Mouse (Mus musculus): ENCODE results near the gene Foxk1.

Gene Foxk1

DNA sequence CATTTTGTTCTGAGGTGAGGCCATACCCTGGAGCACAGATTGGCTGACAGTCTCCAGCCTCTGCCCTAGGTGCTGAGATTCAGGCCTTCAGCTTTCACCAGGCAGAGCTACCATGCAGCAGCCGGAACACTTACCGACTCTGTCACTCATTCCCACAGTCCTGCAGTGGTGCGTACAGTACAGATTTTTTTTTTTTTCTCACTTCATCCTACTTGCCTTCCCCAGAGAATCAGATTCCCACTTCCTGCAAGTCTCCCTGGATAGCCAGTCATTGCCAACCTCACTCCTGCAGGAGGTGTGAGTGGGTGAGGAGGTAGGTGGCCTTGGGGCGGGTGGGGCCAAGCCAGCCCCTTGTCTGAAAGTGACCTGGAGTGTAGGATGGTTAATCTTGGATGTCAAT is 19.0 kb downstream of the Foxk1 start:
- DNase-seq (ENCODE audit: low read depth) = no peak

- no peak for DNase-seq (ENCODE audit: low read depth)
These were observed 19.6 kb downstream of the Foxk1 start for GRCm38 (mm10) chr5:142420920-142421319.

DNA sequence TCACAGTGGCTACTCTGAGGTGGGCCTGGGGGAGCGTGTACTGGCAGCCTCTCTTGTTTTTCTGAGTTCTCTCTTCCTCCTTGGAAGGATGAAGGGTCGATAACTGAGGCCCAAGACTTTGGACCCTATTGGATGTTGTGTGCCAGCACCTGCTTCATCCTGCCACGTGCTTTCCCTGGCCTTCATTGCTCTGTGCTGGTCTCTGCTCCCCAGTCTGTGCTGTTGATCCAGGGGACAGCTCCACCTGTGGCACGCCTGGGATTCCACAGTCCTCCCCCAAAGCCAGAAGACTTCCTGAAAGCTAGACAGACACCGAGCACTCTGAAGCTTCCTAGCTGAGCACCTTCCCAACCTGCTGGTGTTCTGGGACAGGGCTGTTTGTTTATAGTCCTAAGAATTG is 20.6 kb downstream of the Foxk1 start:
- no peak for DNase-seq (ENCODE audit: low read depth)

GRCm38 (mm10) chr5:142423141-142423540 is 21.8 kb downstream of the Foxk1 start:
- DNase-seq (ENCODE audit: low read depth) = no peak

GRCm38 (mm10) chr5:142423701-142424100 is 22.4 kb downstream of the Foxk1 start:
- no peak for DNase-seq (ENCODE audit: low read depth)

- DNase-seq (ENCODE audit: low read depth) = no peak
These were observed 23.5 kb downstream of the Foxk1 start for GRCm38 (mm10) chr5:142424627-142425349.

GRCm38 (mm10) chr5:142426476-142426875 is 25.2 kb downstream of the Foxk1 start:
- DNase-seq (ENCODE audit: low read depth) = no peak

DNA sequence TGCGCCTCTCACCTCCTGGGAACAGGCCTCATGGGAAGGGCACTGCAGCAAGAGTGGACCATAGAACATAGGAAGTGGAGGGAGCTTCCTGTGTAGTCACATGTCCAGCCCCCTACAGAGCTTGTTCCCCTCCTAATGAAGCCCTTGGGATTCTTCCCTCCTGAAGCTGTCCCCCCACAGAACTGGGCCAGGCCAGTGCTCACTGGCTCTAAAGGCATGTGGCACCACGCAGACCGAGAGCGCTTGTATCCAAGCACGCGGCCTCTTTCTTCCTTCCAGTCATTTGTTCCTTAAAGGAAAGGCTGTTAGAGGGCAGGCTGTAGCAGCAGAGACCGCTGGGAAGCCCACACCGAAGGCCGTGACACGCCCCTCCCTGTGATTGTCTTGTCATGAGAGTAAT is 26.6 kb downstream of the Foxk1 start:
- DNase-seq (ENCODE audit: low read depth) = no peak

- DNase-seq (ENCODE audit: low read depth) = no peak
These were observed 27.4 kb downstream of the Foxk1 start for GRCm38 (mm10) chr5:142428691-142429090.

GRCm38 (mm10) chr5:142431029-142431428 is 29.7 kb downstream of the Foxk1 start:
- DNase-seq (ENCODE audit: low read depth) = no peak

GRCm38 (mm10) chr5:142431811-142432434 is 30.6 kb downstream of the Foxk1 start:
- DNase-seq (ENCODE audit: low read depth) = no peak

DNA sequence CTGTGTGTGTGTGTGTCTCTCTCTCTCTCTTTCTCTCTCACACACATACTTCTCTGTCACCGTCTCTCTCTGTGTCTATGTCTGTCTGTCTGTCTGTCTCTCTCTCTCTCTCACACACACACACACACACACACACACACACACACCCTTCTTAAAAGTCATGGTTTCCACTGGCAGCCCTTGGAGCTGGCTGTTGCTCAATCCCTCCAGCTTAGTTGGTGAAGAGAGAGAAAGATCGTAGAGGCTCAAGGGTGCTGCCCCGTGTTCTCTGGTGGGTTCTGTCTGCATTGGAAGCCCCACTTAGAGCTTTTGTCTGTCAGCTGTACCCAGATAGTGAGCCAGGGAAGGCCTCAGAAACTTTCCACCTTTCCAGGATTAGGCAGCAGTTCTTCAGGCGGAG is 31.4 kb downstream of the Foxk1 start:
- DNase-seq (ENCODE audit: low read depth) = no peak

DNA sequence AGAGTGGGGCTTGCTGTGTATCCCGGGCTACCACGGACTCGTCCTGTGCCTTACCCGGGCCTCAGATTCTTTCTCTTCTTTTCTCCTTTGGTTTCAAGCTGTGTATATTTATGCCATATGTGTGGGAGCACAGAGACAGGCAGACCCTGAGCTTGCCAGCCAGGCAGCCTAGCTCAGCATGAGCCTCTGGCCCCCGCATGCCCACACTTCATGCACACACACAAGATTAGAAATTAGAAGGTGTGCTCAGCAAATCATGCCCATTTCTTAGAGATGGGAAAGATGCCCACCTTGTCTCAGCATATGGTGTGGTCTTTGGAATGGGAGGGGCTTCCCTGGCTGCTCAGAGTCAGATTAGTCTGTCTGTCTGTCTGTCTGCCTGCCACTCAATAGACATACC is 32.8 kb downstream of the Foxk1 start:
- no peak for DNase-seq (ENCODE audit: low read depth)

DNA sequence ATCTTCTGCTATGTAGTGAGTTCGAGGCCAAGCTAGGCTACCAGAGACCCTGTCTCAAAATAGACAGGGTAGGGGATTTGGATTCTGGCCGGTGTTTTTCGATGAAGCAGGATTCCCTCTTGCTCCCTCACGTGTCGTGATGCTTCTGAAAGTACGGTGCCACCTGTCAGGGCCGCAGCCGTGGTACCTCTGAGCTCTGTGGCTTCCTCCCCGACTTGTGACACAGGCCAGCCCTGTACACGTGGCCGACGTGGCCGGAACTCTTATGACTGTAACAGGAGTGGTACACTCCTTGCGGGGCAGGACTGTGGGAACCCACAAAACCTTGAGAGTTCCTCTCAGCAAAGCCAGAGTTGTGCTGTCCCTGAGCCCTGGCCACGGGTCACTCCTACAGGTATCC is 34.4 kb downstream of the Foxk1 start:
- DNase-seq (ENCODE audit: low read depth) = no peak

GRCm38 (mm10) chr5:142438380-142438938 is 37.2 kb downstream of the Foxk1 start:
- no peak for DNase-seq (ENCODE audit: low read depth)

DNA sequence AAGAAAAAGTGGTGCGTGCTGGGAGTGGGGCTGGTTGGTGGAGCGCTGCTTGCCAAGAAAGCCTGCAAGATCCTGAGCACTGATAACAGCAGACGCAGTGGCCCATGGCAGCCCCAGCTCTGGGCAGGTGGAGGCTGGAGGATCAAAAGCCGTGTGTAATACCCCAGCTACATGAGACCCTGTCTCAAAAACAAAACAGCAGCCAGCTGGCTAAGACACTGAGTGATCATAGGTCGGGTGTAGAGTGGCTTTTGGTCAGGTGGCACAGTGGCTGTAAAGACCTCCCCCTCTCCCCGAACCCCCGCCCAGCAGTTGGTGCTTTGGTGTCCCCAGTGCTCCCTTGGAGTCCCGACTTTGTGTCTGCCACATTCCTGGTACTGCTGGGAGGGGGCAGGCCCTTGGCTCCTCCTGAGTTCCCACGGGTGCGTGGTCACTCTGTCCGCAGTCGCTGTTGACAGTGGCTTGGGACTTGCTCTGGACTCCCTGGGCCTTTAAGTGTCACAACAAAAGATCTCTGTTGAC is 38.7 kb downstream of the Foxk1 start:
- no peak for DNase-seq (ENCODE audit: low read depth)

- peak; percentile 92 for DNase-seq (ENCODE audit: low read depth)
These were observed 39.3 kb downstream of the Foxk1 start for GRCm38 (mm10) chr5:142440451-142441147.

- no peak for DNase-seq (ENCODE audit: low read depth)
These were observed 40.2 kb downstream of the Foxk1 start for GRCm38 (mm10) chr5:142441332-142442044.

DNA sequence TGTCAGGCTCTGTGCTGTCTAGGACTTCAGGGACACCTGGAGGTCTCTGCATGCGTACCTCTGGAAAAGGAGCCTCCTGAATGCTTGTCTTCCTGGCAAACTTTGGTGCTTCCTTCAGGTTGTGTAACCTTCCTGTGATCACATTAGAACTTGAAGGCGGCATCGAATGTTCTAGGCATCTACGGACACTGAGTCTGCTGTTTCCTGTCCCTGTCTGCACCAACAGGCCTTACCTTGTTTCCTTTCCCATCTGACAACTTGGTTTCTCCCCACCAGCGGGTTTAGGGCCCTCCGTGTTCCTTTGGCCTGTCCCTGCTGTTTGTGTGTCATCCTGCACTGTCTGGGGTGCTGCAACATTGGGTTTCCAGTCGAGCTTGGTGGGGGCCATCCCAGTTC is 40.7 kb downstream of the Foxk1 start:
- no peak for DNase-seq (ENCODE audit: low read depth)

DNA sequence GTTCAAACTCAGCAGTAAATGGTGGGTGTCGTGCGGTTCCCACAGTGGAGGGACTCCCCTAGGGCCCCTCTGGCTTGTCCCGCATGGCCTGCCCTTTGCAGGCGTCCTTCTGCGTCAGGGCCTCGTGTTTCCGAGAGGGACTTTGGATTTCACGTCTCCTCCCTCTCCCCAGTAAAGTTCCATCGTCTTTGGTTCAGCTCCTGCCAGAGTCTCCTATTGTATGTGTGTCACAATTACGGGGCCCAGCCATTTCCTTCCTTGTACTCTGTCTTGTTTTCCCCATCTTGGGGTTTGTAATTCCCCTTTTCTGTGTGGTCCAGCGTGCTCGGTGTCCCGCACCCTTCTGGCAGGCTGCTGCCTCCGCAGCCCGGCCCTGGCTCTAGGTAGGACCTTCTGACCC is 42.2 kb downstream of the Foxk1 start:
- DNase-seq (ENCODE audit: low read depth) = no peak

GRCm38 (mm10) chr5:142443994-142444393 is 42.7 kb downstream of the Foxk1 start:
- DNase-seq (ENCODE audit: low read depth) = no peak
